Mouse (Mus musculus) lung, postnatal 25 days (tissue): Measurements from ENCODE around the gene Spata31d1b.
"Not testable (repeated sequence)": the region's sequence is repeated elsewhere in the genome, so short reads cannot be mapped to it uniquely, and the experiment has no call there.

ENCODE experiments used
- DNase-seq: peaks from one replicate; pipeline ENCODE4 v3.0.0; 2022; ENCODE audit warnings: low spot score

The Spata31d1b gene

DNA sequence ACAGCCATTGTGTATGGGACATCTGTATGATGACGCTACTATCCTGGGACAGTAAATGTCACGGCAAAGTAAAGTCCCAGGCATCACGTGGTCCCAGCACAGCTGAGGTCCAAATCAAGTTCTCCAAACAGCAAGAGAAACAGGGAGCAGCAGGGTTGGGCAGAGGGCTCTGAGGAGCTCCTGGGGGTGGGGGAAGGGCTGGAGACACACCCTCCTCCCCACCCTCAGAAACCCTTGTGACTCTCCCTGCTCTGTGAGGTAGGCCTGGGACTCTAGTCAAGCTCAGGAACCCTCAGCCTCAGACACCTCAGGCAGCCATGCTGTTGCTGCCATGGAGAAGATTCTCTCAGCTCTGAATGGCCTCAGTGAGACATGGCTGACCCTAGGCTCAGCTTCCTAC lies at the start of gene Spata31d1b:
Gene Spata31d1b (plus strand): TSS at position 301 of the 400 bp plus-strand sequence.
- not testable (repeated sequence) for DNase-seq

- DNase-seq = no peak
Observed at GRCm38 (mm10) chr13:59663939-59664712, 48.0 kb upstream of the Spata31d1b start.

DNA sequence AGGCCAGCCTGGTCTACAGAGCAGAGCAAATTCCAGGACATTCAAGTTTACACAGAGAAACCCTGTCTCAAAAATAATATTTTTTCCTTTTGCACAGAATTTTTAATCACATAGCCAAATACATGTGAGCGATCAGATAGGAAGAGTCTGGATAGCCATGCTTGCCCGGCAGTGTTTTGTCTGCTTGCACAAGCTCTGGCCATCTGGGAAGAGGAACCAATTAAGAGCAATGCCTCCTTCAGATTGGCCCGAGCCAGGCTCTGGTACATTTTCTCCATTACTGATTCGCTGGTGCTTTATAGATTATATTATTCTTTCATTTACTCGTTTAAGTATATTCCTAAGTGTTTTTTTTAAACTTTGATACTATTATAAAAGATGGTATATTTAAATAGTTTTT lies 44.3 kb upstream of the Spata31d1b start:
- no peak for DNase-seq

DNA sequence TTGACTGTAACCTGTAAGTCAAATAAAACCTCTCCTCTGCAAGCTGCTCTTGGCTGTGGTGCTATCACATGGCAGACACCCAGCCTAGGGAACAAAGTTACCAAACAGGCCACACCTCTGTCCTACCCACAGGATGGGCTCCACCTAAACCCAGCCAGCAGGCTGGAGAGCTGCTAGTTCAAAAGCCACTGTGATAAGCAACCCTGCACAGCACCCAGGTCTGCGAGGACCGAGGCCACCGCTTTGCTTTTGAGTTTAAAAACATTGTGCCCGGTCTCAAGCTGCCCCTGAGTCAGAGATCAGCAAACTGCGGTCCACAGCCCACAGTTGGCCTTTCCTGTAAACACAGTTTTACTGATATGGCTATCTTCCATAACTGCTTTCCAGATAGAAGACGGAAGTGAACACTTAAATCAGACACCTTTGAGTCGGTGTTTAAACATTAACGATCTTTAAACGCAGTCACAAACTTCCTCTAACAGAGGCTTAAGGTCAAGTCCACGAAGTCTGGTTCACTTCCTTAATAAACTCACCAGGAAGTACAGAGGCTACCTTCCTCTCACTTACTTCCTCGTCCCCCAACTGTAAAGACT lies 43.5 kb upstream of the Spata31d1b start:
- peak; percentile 88 for DNase-seq

DNA sequence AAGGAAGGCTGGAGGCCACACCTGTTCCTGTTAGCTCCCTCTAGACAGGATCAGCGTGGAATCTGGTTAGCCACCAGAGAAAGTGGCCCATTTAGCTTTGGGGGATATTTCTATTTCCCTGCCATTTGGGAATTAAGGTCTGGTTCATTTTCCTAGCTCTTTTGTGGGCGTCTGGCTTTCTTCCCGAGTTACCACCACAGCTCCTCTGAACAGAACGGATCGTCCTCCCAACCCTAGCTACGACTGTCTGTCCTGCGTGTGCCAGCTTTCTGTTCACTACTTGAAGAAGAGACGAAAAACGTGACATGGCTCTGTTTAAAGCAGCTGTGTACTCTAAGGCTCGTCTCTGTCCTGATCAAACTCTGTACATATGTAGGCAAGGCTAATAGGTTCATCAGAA lies 42.1 kb upstream of the Spata31d1b start:
- DNase-seq = no peak

DNA sequence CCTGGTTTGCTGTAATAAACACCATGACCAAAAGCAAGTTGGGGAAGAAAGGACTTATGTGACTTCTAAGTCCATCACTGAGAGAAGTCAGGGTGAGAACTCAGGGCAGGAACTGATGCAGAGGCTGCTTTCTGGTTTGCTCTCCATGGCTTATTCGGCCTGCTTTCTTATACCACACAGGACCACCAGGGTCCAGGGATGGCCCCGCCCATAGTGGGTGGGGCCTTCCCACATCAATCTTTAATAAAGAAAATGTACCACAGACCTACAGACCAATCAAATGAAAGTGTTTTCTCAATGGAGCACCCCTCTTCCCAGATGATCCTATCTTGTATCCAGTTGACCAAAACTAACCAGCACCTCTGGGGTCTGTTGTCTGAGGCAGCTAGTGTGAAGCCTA lies 40.6 kb upstream of the Spata31d1b start:
- no peak for DNase-seq

DNA sequence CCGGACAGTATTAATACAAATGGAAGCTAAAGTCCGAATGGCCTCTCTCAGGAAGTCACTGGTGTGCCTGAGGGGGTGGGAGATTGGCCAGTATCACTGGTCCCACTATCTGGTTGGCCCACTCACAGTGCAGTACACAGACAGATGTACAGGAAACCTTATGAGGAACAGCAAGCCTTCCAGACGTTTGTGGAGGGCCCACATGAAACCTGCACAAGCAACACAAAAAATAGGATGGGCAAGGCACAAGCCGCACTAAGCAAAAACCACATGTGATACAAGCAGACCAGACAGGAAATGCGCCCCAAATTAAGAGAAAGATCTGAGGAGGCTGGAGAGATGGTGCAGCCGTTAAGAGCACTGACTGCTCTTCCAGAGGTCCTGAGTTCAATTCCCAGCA lies 39.8 kb upstream of the Spata31d1b start:
- no peak for DNase-seq

- DNase-seq = no peak
Observed at GRCm38 (mm10) chr13:59673597-59673996, 38.5 kb upstream of the Spata31d1b start.

- DNase-seq = no peak
Observed at GRCm38 (mm10) chr13:59674215-59674614, 37.9 kb upstream of the Spata31d1b start.

DNA sequence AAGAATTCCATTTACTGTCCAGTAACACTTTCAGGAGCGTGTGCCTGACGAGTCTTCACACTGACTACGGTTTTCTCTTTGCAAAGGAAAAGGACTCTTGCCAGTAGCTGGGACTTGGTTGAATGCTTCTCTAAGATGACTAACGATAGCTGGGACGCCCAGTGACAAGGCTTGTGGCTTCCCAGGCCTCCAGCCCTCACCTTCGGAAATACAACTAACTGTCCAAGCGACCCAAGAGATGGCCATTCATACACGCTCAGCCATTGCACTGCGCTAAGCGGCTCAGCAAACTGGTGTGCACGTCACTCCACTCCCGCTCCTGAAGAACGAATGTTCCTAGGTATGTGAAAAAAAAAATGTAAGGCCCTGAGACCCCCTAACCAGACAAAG lies 37.3 kb upstream of the Spata31d1b start:
- no peak for DNase-seq

GRCm38 (mm10) chr13:59675151-59676011 lies 36.7 kb upstream of the Spata31d1b start, which contains the start of gene Golm1:
Gene Golm1 (minus strand): TSS chr13:59675811.
- peak; percentile 70 for DNase-seq

DNA sequence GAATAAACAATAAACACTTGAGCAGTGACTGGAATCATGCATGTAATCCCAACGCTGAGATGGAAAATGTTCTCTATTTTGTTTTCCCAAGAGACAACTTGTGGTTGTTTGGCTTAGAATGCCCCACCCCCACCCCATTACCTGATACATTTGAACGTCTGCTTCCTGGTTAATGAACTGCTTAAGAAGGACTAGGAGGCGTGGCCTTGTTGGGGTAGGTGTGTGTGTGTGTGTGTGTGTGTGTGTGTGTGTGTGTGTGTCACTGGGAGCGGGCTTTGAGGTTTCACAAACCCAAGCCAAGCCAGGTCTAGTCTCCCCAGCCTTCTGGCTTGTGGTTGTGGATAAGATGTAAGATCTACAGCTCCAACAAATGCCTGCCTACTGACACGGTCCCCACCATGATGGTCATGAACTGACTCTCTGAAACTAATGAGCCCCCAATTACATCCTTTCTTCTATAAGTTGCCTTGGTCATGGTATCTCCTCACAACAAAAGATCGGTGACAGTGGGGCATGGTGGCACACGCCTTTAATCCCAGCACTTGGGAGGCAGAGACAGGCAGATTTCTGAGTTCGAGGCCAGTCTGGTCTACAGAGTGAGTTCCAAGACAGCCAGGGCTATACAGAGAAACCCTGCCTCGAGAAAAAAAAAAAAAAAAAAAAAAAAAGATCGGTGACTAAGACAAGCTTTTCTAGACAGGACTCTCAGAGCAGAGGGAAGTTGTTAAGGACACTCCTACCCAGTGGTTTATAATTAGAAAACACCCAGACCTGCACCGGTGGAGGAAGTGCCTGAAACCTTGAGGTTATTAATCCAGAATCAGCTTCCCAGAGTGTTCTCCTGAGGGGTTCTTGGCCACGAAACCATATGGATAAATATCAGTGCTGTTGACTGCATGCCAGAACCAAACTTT lies 35.5 kb upstream of the Spata31d1b start:
- no peak for DNase-seq

DNA sequence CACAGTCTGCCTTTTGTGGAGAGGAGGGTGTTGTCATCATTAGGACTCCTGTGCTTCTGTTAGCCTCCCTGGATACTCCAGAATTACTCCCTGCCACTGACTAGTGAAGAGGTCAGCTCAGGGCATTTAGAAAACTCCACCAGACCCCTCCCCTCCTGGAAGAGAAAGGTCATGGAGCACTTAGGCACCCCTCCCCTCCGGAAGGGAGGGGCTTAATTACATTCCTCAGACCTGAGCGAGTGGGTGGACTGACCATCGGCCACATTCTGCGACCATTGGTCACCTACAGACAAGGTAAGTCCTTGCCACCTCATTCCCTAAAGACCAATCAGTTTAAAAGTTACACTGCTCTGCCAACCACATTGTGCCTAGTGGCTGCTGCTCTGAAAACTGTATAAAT lies 32.8 kb upstream of the Spata31d1b start:
- no peak for DNase-seq

DNA sequence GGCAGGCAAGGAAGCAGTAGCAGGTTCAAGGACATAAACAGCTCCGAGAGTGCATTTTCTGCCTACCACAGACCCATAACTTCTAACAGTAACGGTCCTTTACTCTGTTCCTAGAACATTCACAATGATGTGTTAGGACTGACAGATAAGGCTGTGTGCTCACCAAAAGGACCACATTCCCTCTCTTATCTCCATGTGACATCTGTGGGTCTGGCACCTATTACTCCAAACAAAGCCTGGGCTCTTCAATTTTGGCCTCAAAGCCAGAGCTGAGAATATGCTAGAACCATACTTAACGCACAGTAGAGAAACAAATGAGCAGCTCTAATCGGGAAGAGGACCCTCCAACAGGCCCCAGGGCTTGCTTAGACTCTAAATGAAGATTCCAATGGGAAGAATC lies 32.2 kb upstream of the Spata31d1b start:
- no peak for DNase-seq

- no peak for DNase-seq
Observed at GRCm38 (mm10) chr13:59682629-59683028, 29.5 kb upstream of the Spata31d1b start.

DNA sequence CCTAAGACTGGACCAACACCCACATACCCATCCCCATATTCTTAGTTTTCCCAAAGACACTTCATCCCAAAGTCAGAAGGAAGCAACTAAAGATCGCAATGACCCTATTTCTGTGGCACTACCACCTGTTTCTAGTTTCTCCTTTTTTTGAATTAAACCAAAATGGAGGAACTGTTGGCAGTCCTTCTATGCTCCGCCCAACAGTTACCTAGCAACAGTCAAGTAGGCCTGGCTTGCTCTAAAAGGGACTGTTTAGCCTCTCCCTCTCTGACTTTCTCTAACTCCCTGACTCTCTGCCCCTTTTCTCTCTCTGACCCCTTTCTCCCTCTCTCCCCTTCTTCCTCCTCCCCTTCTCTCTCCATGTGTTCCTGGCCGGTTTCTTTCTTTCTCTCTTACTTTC lies 26.8 kb upstream of the Spata31d1b start:
- DNase-seq = no peak

GRCm38 (mm10) chr13:59688338-59688770 lies 23.7 kb upstream of the Spata31d1b start:
- DNase-seq = no peak

- DNase-seq = no peak
Observed at GRCm38 (mm10) chr13:59689313-59689712, 22.8 kb upstream of the Spata31d1b start.

DNA sequence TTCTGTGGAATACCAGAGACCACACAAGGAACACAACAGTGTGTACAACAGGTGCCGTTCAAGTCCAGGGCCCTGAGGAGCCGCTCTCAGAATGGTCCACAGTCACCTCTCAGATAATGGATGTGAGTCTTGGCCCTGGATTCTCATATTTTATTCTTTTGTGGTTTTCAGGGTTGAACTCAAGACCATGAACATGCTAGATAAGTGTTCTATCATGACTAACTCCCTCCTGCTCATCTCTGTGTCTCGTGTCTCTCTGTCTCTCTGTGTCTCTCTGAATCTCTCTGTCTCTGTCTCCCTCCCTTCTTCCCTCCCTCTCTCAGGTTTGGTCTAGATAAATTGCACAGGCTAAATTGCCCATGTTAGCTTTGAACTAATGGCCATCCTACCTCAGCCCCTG lies 22.2 kb upstream of the Spata31d1b start:
- no peak for DNase-seq

GRCm38 (mm10) chr13:59690576-59690975 lies 21.5 kb upstream of the Spata31d1b start:
- DNase-seq = no peak

DNA sequence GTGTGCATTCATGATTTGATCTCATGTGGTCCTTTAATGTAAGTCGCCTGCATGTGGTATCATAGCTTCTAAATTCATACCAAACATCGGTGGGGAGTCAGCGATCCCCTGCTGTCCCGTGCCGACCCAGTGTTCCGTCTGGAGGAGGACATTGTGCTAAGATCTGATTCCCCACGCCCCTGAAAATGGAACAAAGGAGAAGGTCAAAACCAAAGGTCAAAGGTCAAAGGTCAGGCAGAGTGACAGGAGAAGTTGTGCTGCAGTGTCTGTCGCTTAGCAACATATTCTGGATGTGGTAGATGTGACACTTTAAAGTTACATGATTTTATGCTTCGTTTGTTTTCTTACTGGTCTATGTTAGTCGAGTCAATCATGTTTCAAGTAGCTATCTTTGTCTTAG lies 20.6 kb upstream of the Spata31d1b start:
- DNase-seq = no peak

DNA sequence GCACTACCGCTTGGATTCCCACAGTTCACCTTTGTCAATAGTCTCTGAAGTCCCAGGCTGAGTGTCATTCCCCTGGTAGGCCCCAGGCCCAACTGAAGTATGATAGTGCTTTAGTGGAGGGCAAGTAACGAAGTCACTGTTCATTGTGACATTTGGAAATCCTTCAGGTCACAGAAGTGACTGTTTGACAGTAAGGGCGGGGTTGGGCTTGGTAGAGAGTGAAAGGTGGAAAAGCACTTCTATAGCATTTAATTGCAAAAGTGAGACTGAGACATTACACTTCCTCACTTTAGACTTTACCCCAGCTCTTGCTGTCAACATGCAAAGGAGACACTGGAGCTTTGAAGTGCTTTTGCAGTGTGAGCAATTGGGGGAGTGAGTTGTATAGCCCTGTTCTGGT lies 18.1 kb upstream of the Spata31d1b start, which contains the start of gene 4921517D22Rik:
Gene 4921517D22Rik (minus strand): TSS at position 101 of the 400 bp plus-strand sequence.
- DNase-seq = no peak
